Mouse (Mus musculus) midbrain, postnatal 0 days (tissue): ENCODE data around the gene Hoxb6. TPM values are rescaled to one million over a fixed set of nuclear protein-coding genes. Genes with fewer than 3 reads are reported as not detected.

Experiments
- ATAC-seq: fragments of 200-750 bp; cut with Nextera tagmentation; 2 replicates; pipeline ENCODE4 v1.8.0; 2017; ENCODE audit warnings: moderate number of reproducible peaks, mild to moderate bottlenecking, moderate TSS enrichment, moderate library complexity; ENCODE audit not compliant: low FRiP score
- DNase-seq: peaks from one replicate; pipeline ENCODE4 v3.0.0-alpha.2; 2015; ENCODE audit warnings: low spot score
- H3K27ac ChIP-seq: fragments of 300-500 bp; sonication (generic); 2 replicates; pipeline ENCODE4 v1.5.1; 2014; ENCODE audit warnings: low read depth, mild to moderate bottlenecking, low read length, mixed read lengths
- H3K27me3 ChIP-seq: fragments of 300-500 bp; sonication (generic); 2 replicates; pipeline ENCODE4 v1.6.1; 2014; ENCODE audit warnings: low read length, control low read depth, mixed read lengths; ENCODE audit not compliant: insufficient read depth
- H3K36me3 ChIP-seq: fragments of 300-500 bp; sonication (generic); 2 replicates; pipeline ENCODE4 v1.6.1; 2014; ENCODE audit warnings: low read length, control low read depth, mixed read lengths; ENCODE audit not compliant: insufficient read depth
- H3K4me1 ChIP-seq: fragments of 300-500 bp; sonication (generic); 2 replicates; pipeline ENCODE4 v1.6.1; 2014; ENCODE audit warnings: mild to moderate bottlenecking, control low read depth, antibody characterized with exemption, low read length, mixed read lengths; ENCODE audit not compliant: insufficient read depth
- H3K4me2 ChIP-seq: fragments of 300-500 bp; sonication (generic); 2 replicates; pipeline ENCODE4 v1.6.1; 2014; ENCODE audit warnings: low read depth, mild to moderate bottlenecking, low read length, mixed read lengths; ENCODE audit not compliant: poor library complexity, severe bottlenecking
- H3K4me3 ChIP-seq: fragments of 300-500 bp; sonication (generic); 2 replicates; pipeline ENCODE4 v1.5.1; 2014; ENCODE audit warnings: low read depth, mild to moderate bottlenecking, low read length, moderate library complexity
- H3K9ac ChIP-seq: fragments of 300-500 bp; sonication (generic); replicated peaks from 2 replicates; pipeline ENCODE4 v1.6.1; 2014; ENCODE audit warnings: mild to moderate bottlenecking, low read length, moderate library complexity, mixed read lengths; ENCODE audit not compliant: poor library complexity, severe bottlenecking
- H3K9me3 ChIP-seq: fragments of 300-500 bp; sonication (generic); 2 replicates; pipeline ENCODE4 v1.6.1; 2016; ENCODE audit warnings: low read length, control low read depth
- CTCF ChIP-seq: IDR thresholded peaks from 2 replicates; pipeline ENCODE4 v1.5.1; 2016; ENCODE audit warnings: antibody characterized with exemption, mild to moderate bottlenecking
- WGBS: fragments of 180-500 bp; shearing (Covaris S2); extraction: QIAGEN DNeasy Blood & Tissue Kit; methylation state at CpG from one replicate; pipeline ENCODE4 v1.1.7; 2014; 5-methylcytosine and 5-hydroxymethylcytosine counted together
- polyA plus RNA-seq: library from polyadenylated mRNA; unstranded; fragments of >200 nt; fragmentation: Nextera tagmentation; extraction: Ambion mirVana; gene quantifications from 2 replicates; pipeline ENCODE4 v1.2.1, GENCODE M21; 2015
- total RNA-seq: library from RNA; depleted of rRNA; stranded (reverse); fragments of >200 nt; gene quantifications from 2 replicates; pipeline ENCODE4 v1.2.3, GENCODE M21; 2014

Hoxb6 gene
- total and polyA plus RNA-seq, 2 experiments from 2014 or later: 0.22 TPM; not detected in 1

DNA sequence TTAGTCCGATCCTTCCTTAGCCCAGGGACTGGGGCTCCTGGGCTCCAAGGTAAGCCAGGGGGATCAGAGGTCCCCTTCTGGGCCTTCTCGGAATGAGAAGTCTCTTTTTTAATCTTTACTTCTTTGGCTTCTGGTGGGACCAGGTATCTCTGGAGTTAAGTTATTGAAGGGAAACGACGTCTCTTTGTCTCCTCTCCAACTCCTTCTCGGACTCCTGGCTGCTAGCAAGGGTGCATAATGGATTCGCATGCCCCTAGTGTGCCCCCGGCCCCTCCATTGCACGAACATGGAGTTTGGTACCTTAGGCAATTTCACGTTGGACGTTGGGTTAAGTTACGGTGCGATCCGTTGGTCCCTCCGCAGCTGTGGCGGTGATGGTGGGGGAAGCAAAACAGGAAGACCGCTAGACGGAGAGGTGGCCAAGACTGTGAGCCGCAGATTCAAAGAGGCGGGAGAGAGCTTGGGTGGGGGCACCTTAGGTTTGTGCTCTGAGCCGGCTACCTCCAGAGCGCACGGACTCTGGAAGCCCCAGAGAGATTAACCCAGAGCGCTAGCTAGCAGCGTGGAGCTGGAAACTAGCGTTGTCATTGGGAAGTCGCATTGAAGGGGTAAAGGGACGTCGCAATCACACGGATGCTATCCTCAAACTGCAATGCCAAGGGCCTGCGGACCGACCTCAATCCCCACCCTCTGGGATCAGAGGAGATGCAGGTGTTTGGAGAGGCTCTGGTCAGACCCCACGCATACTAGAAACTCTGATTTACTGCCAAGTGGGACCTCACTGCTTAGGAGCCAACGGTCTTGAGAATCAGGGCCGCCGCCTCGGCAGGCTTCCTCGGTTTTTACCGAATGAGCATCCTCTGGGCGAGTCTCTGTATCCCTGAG, 36.9 kb upstream of the Hoxb6 start:
- Histone ChIP-seq H3K36me3 (no peaks in the 10 kb centered on the region), H3K4me1 (no peaks in the 10 kb centered on the region), H3K9ac (no peak overlapping the region), H3K9me3 (no peaks in the 10 kb centered on the region), H3K4me3 (no peak overlapping the region), H3K27me3 (peaks cover 96% of the 10 kb centered on the region), H3K4me2 (no peak overlapping the region), H3K27ac (no peak overlapping the region)
- TF ChIP-seq CTCF: no peak
- DNase-seq (no peak), ATAC-seq (no peak)
- WGBS: 1% methylated on average over 39 of the region's 39 CpGs

- no peaks in the 10 kb centered on the region for H3K9me3 ChIP-seq
- H3K9ac ChIP-seq: no peak overlapping the region
- no peak for TF ChIP-seq CTCF
- no peaks in the 10 kb centered on the region for H3K4me1 ChIP-seq
- WGBS: 1% methylated on average over 14 of the region's 14 CpGs
- DNase-seq (no peak), ATAC-seq (no peak)
- peaks cover 96% of the 10 kb centered on the region for H3K27me3 ChIP-seq
- no peaks in the 10 kb centered on the region for H3K36me3 ChIP-seq
- no peak overlapping the region for H3K27ac ChIP-seq
- H3K4me3 ChIP-seq: no peak overlapping the region
- no peak overlapping the region for H3K4me2 ChIP-seq
These were observed 36.3 kb upstream of the Hoxb6 start for GRCm38 (mm10) chr11:96255996-96256445.

- H3K9me3 ChIP-seq: no peaks in the 10 kb centered on the region
- no peaks in the 10 kb centered on the region for H3K4me1 ChIP-seq
- WGBS: 24% methylated on average over 2 of the region's 2 CpGs
These were observed 35.1 kb upstream of the Hoxb6 start for GRCm38 (mm10) chr11:96257141-96257540.

GRCm38 (mm10) chr11:96259038-96259437, 33.2 kb upstream of the Hoxb6 start:
- DNase-seq: no peak
- Histone ChIP-seq H3K9ac (no peak overlapping the region), H3K4me1 (no peaks in the 10 kb centered on the region), H3K27ac (no peak overlapping the region), H3K4me3 (no peak overlapping the region), H3K27me3 (peaks cover 97% of the 10 kb centered on the region), H3K4me2 (no peak overlapping the region), H3K36me3 (no peaks in the 10 kb centered on the region), H3K9me3 (no peaks in the 10 kb centered on the region)
- 0% methylated on average over 2 of the region's 2 CpGs for WGBS
- no peak for ATAC-seq
- no peak for TF ChIP-seq CTCF

More at GRCm38 (mm10) chr11:96257141-96257540, 35.1 kb upstream of the Hoxb6 start:
- H3K4me3 ChIP-seq: no peak overlapping the region
- H3K9ac ChIP-seq: no peak overlapping the region
- peaks cover 97% of the 10 kb centered on the region for H3K27me3 ChIP-seq
- no peak for TF ChIP-seq CTCF
- ATAC-seq (no peak), DNase-seq (no peak)
- H3K4me2 ChIP-seq: no peak overlapping the region
- H3K27ac ChIP-seq: no peak overlapping the region
- no peaks in the 10 kb centered on the region for H3K36me3 ChIP-seq

GRCm38 (mm10) chr11:96259511-96259910, 32.8 kb upstream of the Hoxb6 start:
- H3K27me3 ChIP-seq: peaks cover 97% of the 10 kb centered on the region
- no peak overlapping the region for H3K9ac ChIP-seq
- H3K9me3 ChIP-seq: no peaks in the 10 kb centered on the region
- no peak overlapping the region for H3K4me3 ChIP-seq
- H3K36me3 ChIP-seq: no peaks in the 10 kb centered on the region
- 0% methylated on average over 1 of the region's 1 CpGs for WGBS
- ATAC-seq: no peak
- H3K4me1 ChIP-seq: no peaks in the 10 kb centered on the region
- H3K4me2 ChIP-seq: no peak overlapping the region
- H3K27ac ChIP-seq: no peak overlapping the region
- no peak for TF ChIP-seq CTCF
- no peak for DNase-seq

GRCm38 (mm10) chr11:96260310-96260970, 31.8 kb upstream of the Hoxb6 start:
- no peak for TF ChIP-seq CTCF
- H3K27me3 ChIP-seq: peaks cover 95% of the 10 kb centered on the region
- H3K4me1 ChIP-seq: no peaks in the 10 kb centered on the region
- H3K9ac ChIP-seq: no peak overlapping the region
- DNase-seq: no peak
- ATAC-seq: no peak
- no peak overlapping the region for H3K4me3 ChIP-seq
- H3K9me3 ChIP-seq: no peaks in the 10 kb centered on the region
- no peak overlapping the region for H3K27ac ChIP-seq
- 4% methylated on average over 23 of the region's 23 CpGs for WGBS
- no peaks in the 10 kb centered on the region for H3K36me3 ChIP-seq
- no peak overlapping the region for H3K4me2 ChIP-seq
